Mouse (Mus musculus): ENCODE results near the gene Tubg1. TPM values are rescaled to one million over a fixed set of nuclear protein-coding genes. Genes with fewer than 3 reads are reported as not detected.
A peak's percentile ranks its signal among the peaks of the same experiment; 100 is the strongest.

The Tubg1 gene
- polyA plus RNA-seq, 1 experiment, result 39.1 TPM

GRCm38 (mm10) chr11:101086756-101087681 is 32.7 kb upstream of the Tubg1 start, which contains the start of gene Mlx:
TSS of gene Mlx (plus strand) at chr11:101087277.
- 1% methylated on average over 52 of the region's 52 CpGs for WGBS

DNA sequence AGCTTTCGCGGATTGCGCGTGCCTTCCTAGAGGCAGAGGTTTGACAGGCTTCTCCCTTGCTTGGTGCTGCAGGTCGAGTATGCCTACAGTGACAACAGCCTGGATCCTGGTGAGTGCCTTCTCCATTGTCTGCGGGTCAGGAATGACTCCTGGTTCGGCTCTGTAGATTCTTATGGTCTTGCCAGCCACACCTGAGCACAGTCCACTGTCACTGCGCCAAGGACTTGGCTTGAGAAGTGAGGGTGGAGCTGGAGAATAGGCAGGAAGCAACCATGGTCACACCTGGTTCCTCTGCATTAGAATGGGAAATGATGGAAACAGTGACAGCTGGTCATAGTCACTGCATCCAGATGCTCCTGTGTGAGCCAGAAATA is 32.1 kb upstream of the Tubg1 start:
- H3K27ac ChIP-seq (ENCODE audit: insufficient read depth, low read length), result 0 out of 2 replicates have a peak overlapping the region, but pooled peaks have one; percentile 6
- TF ChIP-seq CTCF (IDR thresholded peaks at IDR 0.05; ENCODE audit: borderline replicate concordance, insufficient read depth, low read depth, low read length), result no peak
- TF ChIP-seq POLR2A (IDR thresholded peaks at IDR 0.05; ENCODE audit: borderline replicate concordance, insufficient read depth, low read length), result no peak
- H3K27me3 ChIP-seq (ENCODE audit: control insufficient read depth, insufficient read depth, low read length), result no peaks in the 10 kb centered on the region
- H3K4me3 ChIP-seq (replicated peaks; ENCODE audit: insufficient read depth, low read depth, low read length), result peak overlapping the region; percentile 71
- under 1% methylated on average over 8 of the region's 8 CpGs for WGBS
- H3K4me1 ChIP-seq (ENCODE audit: control insufficient read depth, insufficient read depth, low read length), result peaks cover 15% of the 10 kb centered on the region; the same call in 1 of the 2 replicates
- peak in 1 of 2 experiments; percentile 41 for DNase-seq

More at GRCm38 (mm10) chr11:101086756-101087681, 32.7 kb upstream of the Tubg1 start, which contains the start of gene Mlx:
- Histone ChIP-seq H3K4me3 (replicated peaks; ENCODE audit: insufficient read depth, low read depth, low read length) (peak within 1 kb of the TSS; percentile 71), H3K27me3 (ENCODE audit: control insufficient read depth, insufficient read depth, low read length) (no peaks in the 10 kb centered on the region), H3K27ac (ENCODE audit: insufficient read depth, low read length) (peak within 1 kb of the TSS; percentile 30), H3K4me1 (ENCODE audit: control insufficient read depth, insufficient read depth, low read length) (peaks cover 15% of the 10 kb centered on the region; the same call in 1 of the 2 replicates)
- no peak for TF ChIP-seq CTCF (IDR thresholded peaks at IDR 0.05; ENCODE audit: borderline replicate concordance, insufficient read depth, low read depth, low read length)
- peak; percentile 75; the same call in 1 of the 2 replicates for TF ChIP-seq POLR2A (IDR thresholded peaks at IDR 0.05; ENCODE audit: borderline replicate concordance, insufficient read depth, low read length)
- peak; percentile 90 to 92 for DNase-seq

DNA sequence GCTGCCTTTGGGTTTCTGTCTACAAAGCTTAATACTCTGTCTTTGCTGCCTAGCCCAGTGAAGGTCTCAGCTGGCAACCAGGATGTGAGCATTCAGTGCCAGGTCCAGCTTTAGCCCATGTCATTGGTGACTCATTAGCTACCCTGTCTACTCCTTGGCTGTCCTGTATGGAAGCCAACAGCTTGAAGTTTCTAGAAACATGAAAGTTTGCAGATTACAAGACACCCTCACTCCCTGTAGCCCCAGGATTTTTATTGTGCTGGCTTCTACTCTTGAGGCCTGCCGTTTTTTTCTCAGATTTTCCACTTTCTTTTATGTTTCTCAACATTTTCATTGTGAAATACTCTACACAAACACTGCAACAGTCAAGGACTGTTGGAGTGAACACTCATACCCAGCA is 29.8 kb upstream of the Tubg1 start:
- no peaks in the 10 kb centered on the region for H3K27me3 ChIP-seq (ENCODE audit: control insufficient read depth, insufficient read depth, low read length)
- H3K4me3 ChIP-seq (replicated peaks; ENCODE audit: insufficient read depth, low read depth, low read length), result no peak overlapping the region
- H3K4me1 ChIP-seq (ENCODE audit: control insufficient read depth, insufficient read depth, low read length), result peaks cover 10% of the 10 kb centered on the region; the same call in 1 of the 2 replicates
- no peak overlapping the region for H3K27ac ChIP-seq (ENCODE audit: insufficient read depth, low read length)
- DNase-seq, result peak in 1 of 2 experiments; percentile 15
- TF ChIP-seq POLR2A (IDR thresholded peaks at IDR 0.05; ENCODE audit: borderline replicate concordance, insufficient read depth, low read length), result no peak
- TF ChIP-seq CTCF (IDR thresholded peaks at IDR 0.05; ENCODE audit: borderline replicate concordance, insufficient read depth, low read depth, low read length), result no peak
- WGBS, result 77% methylated on average over 1 of the region's 1 CpGs

DNA sequence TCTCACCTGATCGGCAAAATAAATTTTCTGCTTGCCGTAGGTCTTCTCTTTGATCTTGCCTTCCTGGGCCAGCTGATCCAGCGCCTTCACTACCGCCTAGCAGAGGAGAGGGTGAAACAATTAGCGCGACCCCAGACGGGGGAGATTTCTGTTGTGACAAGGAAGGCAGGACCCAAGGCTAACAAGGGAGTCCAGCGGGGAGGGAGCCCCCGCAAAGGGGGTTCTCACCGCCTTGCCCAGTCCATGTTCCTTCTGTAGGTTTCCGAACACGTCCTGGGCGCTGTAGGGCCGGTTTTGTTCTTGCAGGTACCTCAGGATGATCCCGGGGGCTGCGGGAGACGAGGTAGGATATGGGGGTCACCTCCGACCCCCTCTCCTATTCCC is 24.8 kb upstream of the Tubg1 start:
- TF ChIP-seq POLR2A (IDR thresholded peaks at IDR 0.05; ENCODE audit: borderline replicate concordance, insufficient read depth, low read length) (no peak), CTCF (IDR thresholded peaks at IDR 0.05; ENCODE audit: borderline replicate concordance, insufficient read depth, low read depth, low read length) (no peak)
- under 1% methylated on average over 18 of the region's 18 CpGs for WGBS
- Histone ChIP-seq H3K27ac (ENCODE audit: insufficient read depth, low read length) (no peak overlapping the region), H3K27me3 (ENCODE audit: control insufficient read depth, insufficient read depth, low read length) (no peaks in the 10 kb centered on the region), H3K4me1 (ENCODE audit: control insufficient read depth, insufficient read depth, low read length) (no peaks in the 10 kb centered on the region), H3K4me3 (replicated peaks; ENCODE audit: insufficient read depth, low read depth, low read length) (peak overlapping the region; percentile 56)
- no peak for DNase-seq

- under 1% methylated on average over 43 of the region's 43 CpGs for WGBS
- Histone ChIP-seq H3K4me1 (ENCODE audit: control insufficient read depth, insufficient read depth, low read length) (no peaks in the 10 kb centered on the region), H3K27me3 (ENCODE audit: control insufficient read depth, insufficient read depth, low read length) (no peaks in the 10 kb centered on the region), H3K27ac (ENCODE audit: insufficient read depth, low read length) (peak within 1 kb of the TSS; percentile 89), H3K4me3 (replicated peaks; ENCODE audit: insufficient read depth, low read depth, low read length) (peak within 1 kb of the TSS; percentile 85)
- peak; percentile 95 to 96 for DNase-seq
- TF ChIP-seq POLR2A (IDR thresholded peaks at IDR 0.05; ENCODE audit: borderline replicate concordance, insufficient read depth, low read length) (peak; percentile 78; the same call in 1 of the 2 replicates), CTCF (IDR thresholded peaks at IDR 0.05; ENCODE audit: borderline replicate concordance, insufficient read depth, low read depth, low read length) (peak; percentile 83)
Observed at GRCm38 (mm10) chr11:101095314-101096024, 24.3 kb upstream of the Tubg1 start, which contains the start of gene Psmc3ip. TSS of gene Psmc3ip (minus strand) at chr11:101095436.

DNA sequence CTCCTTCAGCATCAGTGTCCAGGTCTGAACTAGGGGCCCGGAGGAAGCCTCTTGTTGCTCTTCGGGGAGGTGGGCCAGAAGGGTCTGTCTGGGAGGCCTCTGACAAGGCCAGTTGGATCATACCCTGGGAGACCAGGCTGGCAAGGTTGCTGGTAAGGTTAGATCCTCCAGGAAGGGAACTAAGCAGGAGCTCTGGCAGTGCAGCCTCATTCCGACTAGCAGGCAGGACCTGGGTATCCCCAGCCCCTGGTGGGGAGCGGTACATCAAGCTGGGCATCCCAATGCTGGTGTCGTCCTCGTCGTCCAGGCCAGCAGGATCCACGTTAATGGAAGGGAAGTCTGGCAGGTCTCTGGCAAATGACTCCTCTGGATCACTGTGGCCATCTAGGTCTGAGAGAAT is 21.5 kb upstream of the Tubg1 start:
- no peak overlapping the region for H3K4me3 ChIP-seq (replicated peaks; ENCODE audit: insufficient read depth, low read depth, low read length)
- no peak overlapping the region for H3K27ac ChIP-seq (ENCODE audit: insufficient read depth, low read length)
- peak in 1 of 2 experiments; percentile 3 for DNase-seq
- no peaks in the 10 kb centered on the region for H3K4me1 ChIP-seq (ENCODE audit: control insufficient read depth, insufficient read depth, low read length)
- no peak for TF ChIP-seq POLR2A (IDR thresholded peaks at IDR 0.05; ENCODE audit: borderline replicate concordance, insufficient read depth, low read length)
- no peak for TF ChIP-seq CTCF (IDR thresholded peaks at IDR 0.05; ENCODE audit: borderline replicate concordance, insufficient read depth, low read depth, low read length)
- no peaks in the 10 kb centered on the region for H3K27me3 ChIP-seq (ENCODE audit: control insufficient read depth, insufficient read depth, low read length)
- WGBS, result 83% methylated on average over 8 of the region's 8 CpGs

DNA sequence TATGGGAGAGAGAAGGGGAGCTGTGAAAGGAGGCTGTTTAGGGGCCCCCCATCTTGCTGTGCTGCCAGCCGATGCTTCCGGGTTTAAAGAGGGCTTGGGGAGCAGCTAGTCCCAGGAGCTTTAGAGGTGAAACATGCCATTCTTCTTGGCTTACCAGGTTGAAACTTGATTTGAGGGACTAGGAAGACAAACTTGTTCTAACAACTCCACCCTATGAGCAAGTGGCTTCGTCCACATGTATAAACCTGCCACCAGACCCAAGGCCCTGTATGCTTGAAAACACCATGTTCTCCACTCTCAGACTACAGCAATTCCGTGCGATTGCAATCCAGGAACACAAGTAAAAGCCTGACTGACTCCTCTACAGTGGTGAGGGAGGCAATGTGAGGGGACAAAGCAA is 16.7 kb upstream of the Tubg1 start:
- WGBS, result 82% methylated on average over 5 of the region's 5 CpGs
- peaks cover 2% of the 10 kb centered on the region for H3K4me1 ChIP-seq (ENCODE audit: control insufficient read depth, insufficient read depth, low read length)
- H3K4me3 ChIP-seq (replicated peaks; ENCODE audit: insufficient read depth, low read depth, low read length), result no peak overlapping the region
- no peaks in the 10 kb centered on the region for H3K27me3 ChIP-seq (ENCODE audit: control insufficient read depth, insufficient read depth, low read length)
- H3K27ac ChIP-seq (ENCODE audit: insufficient read depth, low read length), result no peak overlapping the region
- DNase-seq, result no peak
- TF ChIP-seq CTCF (IDR thresholded peaks at IDR 0.05; ENCODE audit: borderline replicate concordance, insufficient read depth, low read depth, low read length), result no peak

All from cerebellum, adult 2 months (tissue).